Mouse (Mus musculus) common myeloid progenitor, adult 5-6 weeks (primary cell): Measurements from ENCODE around the gene Nsmce3. TPM values are rescaled to one million over a fixed set of nuclear protein-coding genes. Genes with fewer than 3 reads are reported as not detected.

Source experiments
- ATAC-seq: replicated peaks from 2 replicates; pipeline ENCODE4 v1.8.0; 2016; ENCODE audit warnings: low read depth, mild to moderate bottlenecking, moderate TSS enrichment, inconsistent platforms; ENCODE audit not compliant: poor library complexity, severe bottlenecking
- total RNA-seq: library from RNA; stranded (forward); fragments of 200-1000, 187-1606 nt; gene quantifications from 2 replicates; pipeline ENCODE4 v1.2.3, GENCODE M21; 2017

Gene Nsmce3
- total RNA-seq, 1 experiment from 2014 or later = 6.4 TPM

- ATAC-seq = no peak
These were observed 3.2 kb downstream of the Nsmce3 start for GRCm38 (mm10) chr7:64869549-64870065.

GRCm38 (mm10) chr7:64863538-64863937 is 9.3 kb downstream of the Nsmce3 start:
- ATAC-seq = peak; percentile 58

- no peak for ATAC-seq
These were observed 9.8 kb downstream of the Nsmce3 start for GRCm38 (mm10) chr7:64862978-64863377.

- no peak for ATAC-seq
These were observed 16.2 kb downstream of the Nsmce3 start for GRCm38 (mm10) chr7:64856526-64857082.

GRCm38 (mm10) chr7:64855976-64856375 is 16.8 kb downstream of the Nsmce3 start:
- no peak for ATAC-seq

GRCm38 (mm10) chr7:64855389-64855927 is 17.3 kb downstream of the Nsmce3 start:
- no peak for ATAC-seq

GRCm38 (mm10) chr7:64850791-64851190 is 22.0 kb downstream of the Nsmce3 start:
- ATAC-seq = 0 out of 2 replicates have a peak, but pooled peaks have one; percentile 54

- ATAC-seq = no peak
These were observed 25.4 kb downstream of the Nsmce3 start for GRCm38 (mm10) chr7:64847366-64847899.

- ATAC-seq = no peak
These were observed 26.7 kb downstream of the Nsmce3 start for GRCm38 (mm10) chr7:64846061-64846460.

GRCm38 (mm10) chr7:64840946-64841659 is 31.7 kb downstream of the Nsmce3 start:
- no peak for ATAC-seq

- ATAC-seq = no peak
These were observed 32.3 kb downstream of the Nsmce3 start for GRCm38 (mm10) chr7:64840576-64840895.

- peak; percentile 45; the same call in 1 of the 2 replicates for ATAC-seq
These were observed 32.8 kb downstream of the Nsmce3 start for GRCm38 (mm10) chr7:64839801-64840575.

- ATAC-seq = no peak
These were observed 33.5 kb downstream of the Nsmce3 start for GRCm38 (mm10) chr7:64839281-64839680.

GRCm38 (mm10) chr7:64830214-64830995 is 42.4 kb downstream of the Nsmce3 start:
- no peak for ATAC-seq

GRCm38 (mm10) chr7:64821081-64821480 is 51.7 kb downstream of the Nsmce3 start:
- no peak for ATAC-seq

GRCm38 (mm10) chr7:64819683-64820082 is 53.1 kb downstream of the Nsmce3 start:
- ATAC-seq = no peak
